Mouse (Mus musculus) NIH3T3 (cell line): ENCODE measurements around the gene Ntrk1.
"Not testable (repeated sequence)": the region's sequence is repeated elsewhere in the genome, so short reads cannot be mapped to it uniquely, and the experiment has no call there.

Experiments
- DNase-seq: peaks from one replicate; pipeline ENCODE4 v3.0.0-alpha.2; 2012; ENCODE audit warnings: low read depth

Ntrk1 gene

DNA sequence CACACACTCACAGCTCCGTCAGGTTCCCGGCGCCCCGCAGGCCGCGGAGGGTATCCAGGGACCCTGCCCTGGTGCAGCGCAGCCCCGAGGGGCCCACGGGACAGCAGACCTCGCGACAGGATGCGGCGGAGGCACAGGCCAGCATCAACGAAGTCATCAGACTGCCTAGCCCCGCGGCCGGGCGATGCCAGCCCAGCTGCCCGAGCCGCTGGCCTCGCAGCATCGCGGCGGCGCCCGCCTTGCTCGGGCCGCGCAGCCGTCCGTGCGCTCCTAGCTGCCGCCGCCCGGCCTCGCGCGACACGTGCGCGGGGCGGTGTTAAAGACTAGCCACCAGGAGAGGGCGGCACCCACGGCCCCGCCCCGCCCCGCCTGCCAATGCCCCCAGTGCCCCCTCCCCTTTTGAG, at the start of gene Ntrk1:
Gene Ntrk1, minus strand, starts transcription at position 241 of the 404 bp plus-strand sequence.
- no peak for DNase-seq

DNA sequence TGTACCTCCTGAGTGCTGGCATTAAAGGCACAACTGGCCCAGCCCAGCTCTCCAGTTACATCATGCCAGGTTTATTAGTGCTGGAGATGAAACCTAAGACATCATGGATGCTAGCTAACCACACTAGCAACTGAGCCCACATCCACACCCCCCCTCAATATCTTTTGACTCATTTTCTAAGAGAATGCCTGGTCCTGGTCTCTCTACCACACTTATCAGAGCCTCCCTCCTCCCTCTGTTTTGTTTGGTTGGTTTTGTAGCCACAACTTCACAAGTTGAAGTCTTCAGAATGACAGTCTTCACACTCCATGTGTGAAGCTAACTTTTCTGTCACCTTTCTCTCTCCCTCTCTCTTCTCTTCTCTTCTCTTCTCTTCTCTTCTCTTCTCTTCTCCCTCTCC, 45.9 kb upstream of the Ntrk1 start:
- no peak for DNase-seq

DNA sequence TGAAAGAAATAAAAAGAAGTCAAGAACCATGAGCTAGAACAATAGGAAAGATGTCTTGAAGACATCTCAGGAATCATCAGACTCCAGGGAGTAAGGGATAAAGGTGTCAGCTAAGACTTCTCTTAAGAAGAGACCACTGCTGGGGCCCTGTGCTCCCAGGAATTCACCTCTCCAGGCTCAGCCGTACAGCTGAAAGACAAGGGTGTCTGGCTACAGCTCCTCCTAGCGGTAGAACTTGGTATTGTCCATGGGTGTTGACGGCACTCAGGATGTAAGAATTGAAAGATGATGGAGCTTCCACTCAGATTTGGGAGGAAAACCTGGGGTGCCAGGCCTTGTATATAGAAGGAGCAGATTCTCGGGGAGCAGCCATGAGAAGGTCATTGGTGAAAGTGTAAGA, 43.7 kb upstream of the Ntrk1 start:
- DNase-seq: peak; percentile 86

DNA sequence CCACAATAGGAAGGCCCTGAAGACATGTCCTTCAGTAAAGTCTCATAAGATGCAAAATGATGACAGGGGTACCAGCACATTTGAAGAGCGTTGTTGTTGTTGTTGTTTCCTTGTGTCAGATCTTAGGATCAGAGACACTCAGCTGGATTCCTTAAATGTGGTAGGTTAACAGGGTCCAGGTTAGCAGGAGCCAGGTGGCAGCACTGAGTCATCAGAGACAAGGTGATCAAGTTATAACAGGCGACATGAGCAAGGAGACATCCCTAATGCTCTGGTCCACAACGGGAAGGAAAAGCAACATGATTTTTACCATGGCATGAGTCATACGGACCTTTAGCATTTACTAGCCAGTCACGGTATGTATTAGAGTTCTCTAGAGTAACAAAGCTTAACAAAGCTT, 38.5 kb upstream of the Ntrk1 start:
- DNase-seq: no peak

DNA sequence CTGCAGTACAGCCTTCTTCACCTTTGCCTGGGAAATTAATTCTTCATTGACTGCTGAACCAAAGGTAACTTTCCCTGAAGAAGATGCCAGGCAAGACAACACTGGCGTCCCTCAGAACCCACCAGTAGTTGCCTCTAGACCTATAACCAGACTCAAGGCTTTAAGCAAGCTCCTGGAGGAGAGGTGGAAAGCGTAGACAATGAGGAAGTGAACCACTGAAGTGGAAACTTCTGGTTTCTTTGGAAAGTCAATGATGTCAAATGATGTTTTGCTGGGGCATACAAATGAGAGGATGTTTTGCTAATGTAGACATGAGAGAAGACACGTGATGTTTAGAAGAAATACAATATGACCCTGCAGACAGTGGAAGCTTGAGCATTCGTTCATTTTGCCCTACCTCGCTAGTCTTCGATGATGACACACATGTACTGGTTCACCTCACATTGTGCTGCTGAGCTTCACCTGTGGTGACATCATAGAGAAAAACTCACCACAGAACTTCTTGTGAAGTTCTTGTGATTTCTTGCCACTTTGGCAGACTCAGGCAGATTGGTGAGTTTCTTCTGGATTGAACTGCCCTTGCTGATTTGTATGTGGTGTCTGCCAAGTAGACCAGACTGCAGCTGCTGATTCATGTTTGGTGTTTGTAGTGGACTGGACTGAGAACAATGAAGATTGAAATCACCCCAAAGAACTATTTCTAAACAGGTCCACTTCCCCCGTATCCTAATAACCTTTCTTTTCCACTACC, 37.3 kb upstream of the Ntrk1 start:
- no peak for DNase-seq

DNA sequence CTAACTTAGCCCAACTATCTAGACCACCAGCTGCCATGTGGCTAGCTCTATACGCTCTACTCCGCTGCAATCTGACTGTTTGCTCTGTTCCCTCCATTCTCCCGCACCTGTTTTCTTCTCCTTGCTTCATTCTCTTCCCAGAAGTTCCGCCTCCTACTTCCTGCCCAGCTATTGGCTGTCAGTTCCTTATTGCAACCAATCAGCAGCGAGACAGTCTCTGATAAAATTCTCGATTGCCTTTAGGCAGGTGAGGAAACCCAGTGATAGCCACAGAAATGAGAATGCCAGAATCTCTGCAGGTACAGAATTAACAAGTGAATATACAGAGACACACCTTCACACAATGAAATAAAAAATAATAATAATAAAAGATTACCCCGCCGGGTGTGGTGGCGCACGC, 34.1 kb upstream of the Ntrk1 start:
- DNase-seq: no peak

DNA sequence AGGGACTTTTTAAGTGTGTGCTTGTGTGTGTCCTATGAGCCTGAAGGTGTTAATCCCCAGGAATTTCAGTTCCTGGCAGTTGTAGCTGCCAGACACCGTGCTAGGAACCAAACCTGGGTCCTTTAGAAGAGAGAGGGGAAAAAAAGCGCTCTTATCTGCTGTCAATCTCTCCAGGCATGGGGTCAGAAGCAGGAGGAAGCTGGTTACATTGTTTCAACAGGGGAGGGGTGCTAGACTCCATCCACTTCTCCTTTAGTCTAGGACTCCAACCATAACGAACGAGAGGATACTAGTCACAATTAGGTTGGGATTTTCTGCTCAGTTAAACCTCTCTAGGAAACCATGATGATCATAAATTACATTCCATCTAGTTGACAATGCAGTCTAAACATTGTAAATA, 33.5 kb upstream of the Ntrk1 start:
- no peak for DNase-seq

DNA sequence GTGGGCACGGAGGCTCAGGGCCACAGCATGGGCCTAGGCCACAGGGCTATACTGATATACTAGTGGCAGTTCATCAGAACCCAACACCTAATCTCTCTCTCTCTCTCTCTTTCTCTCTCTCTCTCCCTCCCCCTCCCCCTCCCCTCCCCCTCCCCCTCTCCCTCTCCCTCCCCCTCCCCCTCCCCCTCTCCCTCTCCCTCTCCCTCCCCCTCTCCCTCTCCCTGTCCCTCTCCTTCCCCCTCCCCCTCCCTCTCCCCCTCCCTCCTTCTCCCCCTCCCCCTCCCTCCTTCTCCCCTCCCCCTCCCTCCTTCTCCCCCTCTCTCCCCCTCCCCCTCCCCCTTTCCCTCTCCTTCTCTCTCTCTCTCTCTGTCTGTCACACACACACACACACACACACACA, 29.2 kb upstream of the Ntrk1 start, which contains the start of gene Pear1:
Gene Pear1, minus strand, starts transcription at position 101 of the 400 bp plus-strand sequence.
- DNase-seq: not testable (repeated sequence)

DNA sequence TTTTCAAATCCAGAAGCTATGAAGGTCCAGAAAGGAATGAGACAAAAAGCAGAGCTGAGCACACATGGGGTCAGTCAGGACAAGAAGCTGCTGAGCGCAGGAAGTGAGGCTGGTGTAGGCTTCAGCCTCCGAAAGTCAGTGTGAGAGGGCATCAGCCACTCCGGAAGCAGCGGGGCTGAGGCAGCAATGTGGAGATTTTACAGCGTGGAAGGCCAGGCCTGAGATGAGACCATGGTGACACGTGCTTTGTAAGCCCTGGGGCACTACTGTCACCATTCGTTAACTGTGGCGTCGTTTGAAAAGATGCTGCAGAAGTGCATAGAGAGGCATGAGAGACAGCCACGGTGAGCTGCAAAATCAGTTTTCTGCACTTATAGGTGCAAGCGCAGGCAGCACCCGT, 23.3 kb upstream of the Ntrk1 start:
- no peak for DNase-seq

DNA sequence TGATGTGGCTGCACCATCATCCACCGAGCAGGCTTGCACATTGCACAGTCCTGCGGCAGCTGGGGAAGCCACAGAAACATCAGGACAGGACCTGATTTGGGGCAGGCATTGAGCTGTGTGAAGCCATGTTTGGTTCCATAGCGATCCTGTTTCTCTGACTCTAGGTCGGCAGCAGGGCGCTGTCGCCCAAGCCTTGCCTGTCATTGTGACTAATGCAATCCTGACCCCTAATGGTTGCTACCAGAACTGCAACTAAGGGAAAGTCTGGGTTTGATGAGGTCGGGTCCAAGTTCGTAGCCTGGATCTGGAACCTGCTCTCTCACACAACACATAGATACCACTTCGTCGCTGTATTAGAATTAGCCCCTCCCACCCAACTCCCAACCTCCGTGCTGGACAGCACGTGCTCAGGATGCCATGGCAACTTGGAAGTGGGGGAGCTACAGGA, 21.7 kb upstream of the Ntrk1 start:
- DNase-seq: peak; percentile 88

DNA sequence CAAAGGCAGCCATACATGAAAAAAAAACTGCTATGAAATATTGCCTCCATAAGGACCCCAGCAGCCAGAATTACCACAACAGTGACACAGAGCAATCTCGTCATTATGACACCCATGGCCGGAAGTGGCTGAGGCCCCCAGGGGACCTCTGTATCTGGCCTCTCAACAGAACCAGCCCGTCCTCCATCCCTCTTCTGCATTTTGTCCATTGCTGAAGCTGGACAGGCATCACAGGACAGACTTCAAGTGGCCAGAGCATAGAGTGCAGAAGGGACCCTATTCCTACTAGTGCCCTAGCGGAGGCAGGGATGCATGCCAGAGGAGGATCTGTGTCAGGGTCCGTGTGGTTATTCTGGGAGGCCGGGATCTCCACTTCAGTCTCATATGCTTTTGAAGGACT, 21.2 kb upstream of the Ntrk1 start:
- DNase-seq: no peak

DNA sequence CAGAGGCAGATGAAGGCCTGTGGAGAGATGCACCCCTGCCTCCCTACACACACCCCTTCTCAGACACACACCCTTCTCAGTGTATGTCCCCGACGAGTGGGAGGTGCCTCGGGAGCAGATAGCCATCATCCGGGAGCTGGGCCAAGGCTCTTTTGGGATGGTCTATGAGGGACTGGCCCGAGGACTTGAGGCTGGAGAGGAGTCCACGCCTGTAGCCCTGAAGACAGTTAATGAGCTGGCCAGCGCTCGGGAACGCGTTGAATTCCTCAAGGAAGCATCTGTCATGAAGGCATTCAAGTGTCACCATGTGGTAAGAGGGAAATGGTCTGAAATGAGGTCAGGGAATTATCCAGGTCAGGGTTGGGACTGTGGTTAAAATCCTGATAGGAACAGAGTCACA, 17.9 kb upstream of the Ntrk1 start:
- DNase-seq: no peak

DNA sequence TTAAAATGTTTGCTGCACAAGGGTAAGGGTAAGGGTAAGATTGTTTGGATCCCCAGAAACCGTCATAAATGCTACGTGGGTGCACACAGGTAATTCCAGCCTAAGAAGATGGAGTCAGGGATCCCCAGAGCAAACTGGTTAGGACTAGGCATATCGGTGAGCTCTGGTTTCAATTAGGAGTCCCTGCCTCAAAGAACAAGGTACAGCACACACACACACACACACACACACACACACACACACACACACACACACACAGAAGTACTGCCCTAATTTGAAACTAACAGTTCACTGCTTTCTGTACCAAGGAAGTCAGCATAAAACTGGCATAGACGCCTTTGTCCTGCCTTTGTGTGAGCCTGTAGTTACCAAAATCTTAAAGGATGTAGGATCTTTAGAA, 17.5 kb upstream of the Ntrk1 start:
- DNase-seq: no peak

DNA sequence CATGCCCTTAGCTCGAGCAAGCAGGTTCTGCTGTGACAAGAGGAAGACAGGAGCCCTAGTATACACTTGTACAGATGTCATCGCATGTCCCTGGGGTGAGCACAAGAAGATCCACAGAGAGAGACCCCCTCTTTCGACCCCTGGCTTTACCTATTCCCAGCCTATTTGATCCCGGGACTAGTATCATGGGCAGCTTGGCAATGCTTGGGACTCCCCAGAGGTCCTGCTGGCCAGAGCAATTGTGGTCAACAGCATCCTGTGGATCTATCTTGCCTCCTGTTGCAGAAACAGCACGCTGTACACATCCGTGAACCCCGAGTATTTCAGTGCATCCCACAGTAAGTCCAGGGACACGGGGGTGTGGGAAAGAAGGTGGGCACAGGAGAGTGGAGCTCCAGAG, 16.3 kb upstream of the Ntrk1 start:
- no peak for DNase-seq

DNA sequence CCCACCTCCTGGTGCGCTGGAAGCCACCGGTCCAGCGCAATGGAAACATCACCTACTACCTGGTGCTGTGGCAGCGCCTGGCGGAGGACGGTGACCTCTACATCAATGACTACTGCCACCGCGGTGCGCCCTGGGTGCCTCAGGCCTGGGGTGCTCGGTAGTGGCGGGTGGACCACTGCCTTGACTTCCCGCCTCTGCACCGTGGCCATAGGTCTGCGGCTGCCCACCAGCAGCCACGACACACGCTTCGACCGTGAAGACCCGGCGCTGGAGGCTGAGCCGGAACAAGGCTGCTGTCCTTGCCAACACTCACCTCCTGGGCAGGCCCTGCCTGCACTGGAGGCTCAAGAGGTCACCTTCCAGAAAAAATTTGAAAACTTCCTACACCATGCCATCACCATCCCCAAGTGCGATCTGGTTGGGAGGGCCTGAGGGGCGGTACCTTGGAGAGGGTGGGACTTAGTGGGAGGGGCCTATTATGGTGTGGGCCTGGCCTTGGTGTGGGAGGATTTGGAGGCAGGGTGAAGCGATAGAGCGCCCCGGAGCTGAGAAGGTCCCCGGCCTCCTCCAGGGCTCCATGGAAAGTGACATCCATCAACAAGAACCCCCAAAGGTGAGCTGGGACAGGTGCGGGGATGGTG, 14.5 kb upstream of the Ntrk1 start:
- no peak for DNase-seq

DNA sequence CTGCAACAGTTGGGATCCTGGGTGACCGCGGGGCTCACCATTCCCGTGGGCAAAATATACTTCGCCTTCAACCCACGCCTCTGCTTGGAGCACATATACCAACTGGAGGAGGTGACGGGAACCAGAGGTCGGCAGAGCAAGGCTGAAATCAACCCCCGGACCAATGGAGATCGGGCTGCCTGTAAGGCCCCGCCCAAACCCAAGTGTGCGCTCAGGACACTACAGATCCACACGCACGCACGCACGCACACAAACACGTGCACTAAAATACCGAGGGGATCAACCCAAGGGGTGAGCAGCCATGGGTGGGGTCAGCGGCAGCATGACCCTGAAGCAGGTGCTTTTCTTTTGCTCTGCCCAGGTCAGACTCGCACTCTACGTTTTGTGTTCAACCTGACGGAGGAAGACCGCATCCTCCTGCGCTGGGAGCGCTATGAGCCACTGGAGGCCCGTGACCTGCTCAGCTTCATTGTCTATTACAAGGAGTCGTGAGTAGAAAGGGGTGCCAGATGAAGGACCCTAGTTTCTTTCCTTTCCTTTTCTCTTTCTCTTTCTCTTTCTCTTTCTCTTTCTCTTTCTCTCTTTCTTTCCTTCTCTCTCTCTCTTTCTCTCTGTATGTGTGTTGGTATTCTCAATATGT, 9.2 kb upstream of the Ntrk1 start:
- no peak for DNase-seq

DNA sequence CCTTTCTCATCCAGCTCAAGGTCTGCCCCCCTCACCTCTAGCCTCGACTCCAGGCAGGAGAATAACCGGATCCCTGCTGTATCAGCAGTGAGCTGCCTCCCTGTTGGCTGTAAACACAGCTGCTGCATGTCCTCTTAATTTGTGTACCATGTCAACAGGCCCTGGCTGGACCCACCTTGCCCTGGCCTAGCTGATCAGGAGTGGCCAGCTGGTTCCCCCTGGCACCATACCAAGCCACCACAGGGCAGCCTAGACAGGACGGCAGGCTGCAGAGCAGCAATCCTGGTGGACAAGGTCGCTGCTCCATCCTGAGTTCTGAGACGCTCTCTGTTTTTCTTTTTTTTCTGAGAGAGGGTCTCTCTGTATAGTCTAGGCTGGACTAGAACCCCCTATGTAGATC, 6.7 kb upstream of the Ntrk1 start:
- no peak for DNase-seq

DNA sequence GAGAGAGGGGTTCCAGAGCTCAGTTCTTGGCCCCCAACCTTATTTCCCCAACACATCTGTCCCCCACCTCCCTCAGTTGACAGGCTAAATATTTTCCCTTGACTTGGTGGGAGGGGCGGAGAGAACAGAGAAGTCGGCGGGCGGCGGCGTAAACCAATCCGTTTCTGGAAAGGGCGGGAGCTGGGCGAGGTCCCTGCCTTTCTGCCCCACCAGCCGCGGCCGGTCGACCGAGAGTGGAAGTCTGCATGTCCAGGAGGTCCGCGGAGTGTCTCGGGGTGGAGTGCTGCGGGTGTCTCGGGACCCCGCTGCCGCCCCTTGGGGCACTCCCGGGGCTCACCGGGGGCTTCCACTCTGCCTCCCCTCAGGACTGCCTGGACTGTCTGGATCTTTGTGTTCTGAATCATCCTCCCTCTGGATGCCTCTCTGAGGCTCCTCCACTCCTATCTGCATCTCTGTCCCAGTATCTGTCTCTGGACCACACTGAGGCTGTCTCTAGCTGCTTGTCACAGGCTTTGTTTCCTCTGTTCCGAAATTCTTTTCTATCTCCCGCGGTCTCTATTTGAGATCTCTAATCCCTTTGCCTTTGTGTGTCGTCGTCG, 1.9 kb upstream of the Ntrk1 start, which contains the start of gene Insrr:
Gene Insrr, plus strand, starts transcription at position 216 of the 599 bp plus-strand sequence.
- no peak for DNase-seq

DNA sequence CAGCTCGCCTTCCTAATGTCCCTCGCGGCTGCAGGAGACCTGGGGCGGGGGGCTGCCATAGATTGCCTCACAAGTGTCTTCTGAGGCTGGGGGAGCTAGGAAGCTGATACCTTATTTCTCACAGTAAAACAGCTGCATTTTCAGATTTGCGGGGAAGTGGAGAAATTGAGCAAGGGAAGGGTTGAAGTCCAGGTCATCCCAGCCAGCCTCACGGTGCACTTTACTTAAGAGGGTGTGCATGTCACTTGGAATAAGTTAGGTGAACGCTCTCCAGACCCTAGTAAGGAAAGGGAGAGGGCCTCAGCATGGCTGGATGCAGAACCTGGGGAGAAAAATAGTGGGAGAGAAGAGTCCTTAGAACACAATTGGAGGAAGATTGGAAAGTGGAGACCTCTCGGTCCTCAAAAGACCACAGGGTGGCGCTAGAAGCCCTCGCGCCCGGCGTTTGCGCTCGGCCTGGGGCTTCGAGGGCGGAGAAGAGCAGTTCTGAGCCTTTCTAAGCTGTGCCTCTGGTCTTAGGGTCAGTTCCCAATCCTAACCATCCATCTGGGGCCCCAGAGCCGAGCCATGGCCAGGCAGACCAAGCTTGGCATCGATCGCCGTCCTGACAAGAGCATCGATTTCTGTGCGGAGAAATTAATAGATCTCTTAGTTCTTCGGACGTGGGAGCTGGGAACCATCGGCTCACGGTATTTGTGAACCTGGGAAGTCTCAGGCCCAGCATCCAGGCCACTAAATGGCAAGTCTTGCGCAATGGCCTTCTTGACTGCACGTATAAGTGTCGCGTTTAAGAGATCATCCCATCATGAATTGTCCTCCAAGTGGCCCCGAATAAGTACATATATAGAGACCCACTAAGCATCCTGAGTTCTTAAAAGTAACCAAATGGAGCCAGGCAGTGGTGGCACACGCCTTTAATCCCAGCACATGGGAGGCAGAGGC, 645 bp upstream of the Ntrk1 start:
- peak; percentile 34 for DNase-seq

DNA sequence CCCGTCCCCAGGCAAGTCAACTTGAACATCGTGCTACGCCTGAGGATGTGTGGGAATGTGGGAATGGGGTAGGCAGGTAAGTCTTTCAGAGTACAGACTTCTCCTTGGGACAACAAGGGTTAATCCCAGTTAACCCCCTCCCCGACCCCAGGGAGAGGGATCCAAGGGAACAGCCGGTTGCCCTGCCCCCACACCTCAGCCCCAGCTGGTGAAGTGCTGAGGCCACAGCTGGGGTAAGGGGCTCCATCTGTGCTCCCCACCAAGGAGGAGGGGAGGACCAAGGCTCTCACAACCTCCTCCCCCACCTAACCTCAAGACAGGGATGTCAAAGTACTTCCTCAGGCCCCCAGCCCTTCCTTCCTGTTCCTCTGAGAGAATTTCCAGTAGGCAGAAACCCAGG, 5.2 kb downstream of the Ntrk1 start:
- DNase-seq: no peak

DNA sequence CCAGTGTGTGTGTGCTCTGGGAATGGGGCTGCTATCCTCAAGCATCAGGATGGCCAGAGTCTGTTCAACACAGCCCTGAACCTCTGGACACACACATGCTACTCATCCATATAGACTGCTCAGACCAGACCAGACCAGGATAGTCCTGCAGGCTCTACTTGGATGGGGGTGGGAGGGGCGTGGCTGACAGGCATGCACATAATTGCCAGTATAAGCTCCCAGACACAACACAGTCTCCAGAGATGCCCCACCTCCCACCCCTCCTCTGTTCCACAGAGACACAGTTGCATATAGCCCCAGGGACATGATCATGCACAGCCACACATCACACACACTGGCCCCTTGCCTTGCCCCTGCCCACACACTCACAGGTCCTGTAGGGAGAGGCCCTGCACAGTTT, 5.7 kb downstream of the Ntrk1 start:
- DNase-seq: no peak
